Mouse (Mus musculus) spleen, postnatal 36 days (tissue): ENCODE measurements around the gene Nupl1.

Source experiments
- DNase-seq, 2 experiments: peaks; one replicate each; pipeline ENCODE4 v3.0.0; 2022; ENCODE audit warnings: low spot score in 2 of 2, mixed read lengths in 1 of 2

The Nupl1 gene

DNA sequence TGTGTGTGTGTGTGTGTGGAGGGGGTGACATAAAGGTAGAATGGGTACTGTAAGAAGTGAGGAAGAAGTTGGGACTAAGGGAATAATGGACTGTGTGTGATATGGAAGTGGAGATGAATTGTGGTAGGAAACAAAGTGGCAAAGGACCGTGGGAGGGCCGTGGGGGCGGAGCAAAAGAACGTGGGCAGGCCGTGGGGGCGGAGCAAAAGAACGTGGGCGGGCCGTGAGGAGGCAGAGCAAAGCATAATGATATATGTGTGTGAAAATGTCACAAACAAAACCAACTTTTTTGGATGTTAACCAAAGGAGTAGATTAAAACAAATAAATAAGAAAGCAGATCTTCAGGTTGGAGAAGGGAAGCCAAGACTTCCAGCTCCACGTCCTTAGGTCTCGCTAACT lies 98.9 kb downstream of the Nupl1 start:
- no peak for DNase-seq

DNA sequence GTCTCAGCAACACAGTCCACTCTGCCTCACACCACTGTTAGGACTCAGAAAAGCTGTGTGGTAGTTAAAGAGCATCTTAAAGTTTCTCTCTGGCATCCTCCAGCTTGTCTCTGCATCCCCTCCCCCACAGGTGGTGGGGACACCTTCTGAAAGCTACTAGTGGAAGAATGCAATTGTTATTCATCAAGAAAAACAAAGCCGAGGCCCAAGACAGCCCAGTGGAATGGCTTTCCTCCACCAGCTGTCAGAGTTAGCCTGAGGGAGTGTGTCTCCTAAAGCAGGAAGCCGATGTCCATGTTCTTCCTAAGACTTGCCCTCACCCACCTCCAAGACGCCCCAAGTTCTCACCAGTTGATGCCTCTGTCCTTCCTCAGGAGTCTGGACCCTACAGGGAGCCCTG lies 102.3 kb downstream of the Nupl1 start:
- DNase-seq, result no peak

DNA sequence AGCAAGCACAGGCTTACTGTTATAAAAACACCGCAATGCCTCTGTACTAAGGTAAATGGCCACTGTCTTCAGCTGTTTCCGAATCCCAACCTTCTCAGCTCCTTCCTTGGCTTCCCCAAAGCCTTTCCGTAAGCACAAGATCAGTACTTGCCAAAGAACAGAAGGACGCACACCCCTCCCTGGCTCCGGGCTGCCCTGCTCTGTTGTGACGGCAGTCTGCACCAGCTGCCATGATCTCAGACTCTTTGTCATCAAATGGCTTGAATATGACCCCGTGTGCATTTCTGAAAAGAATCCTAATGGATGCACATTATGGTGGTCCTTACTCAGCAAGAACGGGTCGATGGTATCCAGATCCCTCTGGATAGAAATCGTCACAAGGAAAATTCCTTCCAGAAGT lies 108.0 kb downstream of the Nupl1 start:
- no peak for DNase-seq

DNA sequence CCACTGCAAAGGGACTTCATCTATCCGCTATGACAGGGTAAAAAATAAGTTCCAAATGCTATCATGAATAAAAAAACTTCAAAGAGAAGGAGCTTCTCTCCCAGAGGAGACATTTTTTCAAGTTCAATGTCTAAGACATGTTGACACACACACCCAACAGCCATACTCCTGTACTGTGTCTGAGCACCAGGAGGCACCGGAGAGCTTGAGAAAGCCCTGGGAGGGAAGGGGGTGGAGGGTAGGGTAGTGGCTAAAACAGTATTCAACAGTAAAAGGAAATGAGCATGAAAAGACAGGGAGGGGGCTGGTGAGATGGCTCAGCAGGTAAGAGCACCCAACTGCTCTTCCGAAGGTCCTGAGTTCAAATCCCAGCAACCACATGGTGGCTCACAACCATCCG lies 112.9 kb downstream of the Nupl1 start:
- no peak for DNase-seq

DNA sequence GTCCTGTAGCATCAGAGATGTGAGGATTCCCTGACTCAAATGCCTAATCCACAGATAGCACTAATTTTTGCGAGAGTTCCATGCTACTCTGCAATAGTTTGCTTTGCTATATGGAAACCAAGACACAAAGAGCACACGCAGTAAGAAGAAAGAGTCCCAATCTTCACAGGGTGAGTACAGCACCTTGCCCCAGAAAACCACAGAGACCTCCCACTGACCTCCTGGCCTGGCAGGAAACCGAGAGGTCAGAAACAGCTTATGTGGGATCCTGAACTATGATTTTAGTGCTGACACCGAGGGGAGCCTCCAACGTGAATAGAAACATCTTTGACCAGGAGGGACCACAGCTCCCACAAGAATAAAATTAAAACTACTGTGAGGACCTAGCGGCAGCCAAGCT lies 113.4 kb downstream of the Nupl1 start:
- DNase-seq, result no peak

DNA sequence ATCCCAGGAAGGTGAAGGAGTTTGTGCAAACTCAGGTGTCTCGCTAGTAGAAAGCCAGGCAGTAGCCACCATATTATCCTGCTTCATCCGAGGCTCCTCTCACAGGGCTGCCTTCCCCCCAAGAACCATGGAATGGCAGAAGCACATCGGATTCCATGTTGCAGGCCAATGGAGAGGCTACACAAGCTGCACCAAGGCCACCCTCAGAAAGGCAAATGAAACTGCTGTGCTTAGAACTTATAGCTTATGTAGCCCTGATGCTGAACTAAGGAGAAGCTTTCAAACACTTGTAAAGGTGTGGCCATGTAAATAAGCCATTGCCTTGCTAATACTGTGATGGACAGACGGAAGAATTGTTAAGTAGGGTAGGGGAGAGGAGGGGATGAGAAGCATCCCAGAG lies 115.4 kb downstream of the Nupl1 start:
- DNase-seq, result no peak

DNA sequence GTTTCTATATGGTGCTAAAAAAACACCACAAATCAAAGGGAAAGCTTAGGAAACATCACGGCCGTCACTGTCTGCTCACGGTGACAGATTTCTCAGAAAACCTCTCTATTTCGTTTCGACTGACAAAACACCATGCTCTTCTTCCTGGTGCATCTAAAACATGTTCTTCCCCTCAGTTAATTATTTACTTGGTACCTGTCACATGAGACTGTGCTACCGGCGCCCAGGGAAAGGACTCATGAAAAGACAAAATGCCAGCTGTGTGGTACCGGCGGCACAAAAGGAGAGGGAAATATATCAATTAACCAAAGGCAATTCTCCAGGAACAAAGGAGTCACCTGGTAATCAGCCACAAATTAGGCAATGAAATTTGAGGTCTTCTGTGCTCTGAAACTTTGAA lies 116.5 kb downstream of the Nupl1 start:
- DNase-seq, result no peak
